Mouse (Mus musculus) megakaryocyte, embryonic 14.5 days (primary cell): ENCODE results near the gene Zfp791.

Experiments used
- FLI1 ChIP-seq: IDR thresholded peaks from 2 replicates; pipeline ENCODE4 v1.6.1; 2012; ENCODE audit warnings: low read length, inconsistent platforms, mixed read lengths
- GATA1 ChIP-seq: IDR thresholded peaks from 3 replicates; pipeline ENCODE4 v1.6.1; 2012; ENCODE audit warnings: mixed read lengths, low read length, inconsistent platforms, borderline replicate concordance

GRCm38 (mm10) chr8:85074617-85075016 is 48.3 kb downstream of the Zfp791 start:
- TF ChIP-seq GATA1 (no peak), FLI1 (no peak)
